Mouse (Mus musculus): Measurements from ENCODE around the gene Serpinb11. TPM values are rescaled to one million over a fixed set of nuclear protein-coding genes. Genes with fewer than 3 reads are reported as not detected.

Serpinb11 gene
- not detected for polyA plus RNA-seq (2017; shearing (Covaris generic))

GRCm38 (mm10) chr1:107360898-107361297 is at the start of gene Serpinb11:
Serpinb11 (plus strand) TSS chr1:107361198.

GRCm38 (mm10) chr1:107399355-107399754 is 38.4 kb downstream of the Serpinb11 start, which contains the start of gene Serpinb7:
Serpinb7 (plus strand) TSS chr1:107399655.

Other genes starting within 250 kb of the Serpinb11 start
- not detected for gene Serpinb3b, start 82.8 kb upstream of the Serpinb11 start, polyA plus RNA-seq (2017; shearing (Covaris generic))
- not detected for gene Serpinb3c, start 82.8 kb upstream of the Serpinb11 start, polyA plus RNA-seq (2017; shearing (Covaris generic))
- 0.27 TPM for gene Serpinb7, start 38.5 kb downstream of the Serpinb11 start, polyA plus RNA-seq (2017; shearing (Covaris generic))
- gene Serpinb2, start 150.2 kb downstream of the Serpinb11 start, polyA plus RNA-seq (2017; shearing (Covaris generic)), result not detected
- gene Serpinb8, start 228.8 kb downstream of the Serpinb11 start, polyA plus RNA-seq (2017; shearing (Covaris generic)), result not detected

Data from effector memory CD4-positive, alpha-beta T cell, adult 7 months (primary cell).